Mouse (Mus musculus): Measurements from ENCODE around the gene Cpxm2. TPM values are rescaled to one million over a fixed set of nuclear protein-coding genes. Genes with fewer than 3 reads are reported as not detected.

Cpxm2 gene
- polyA plus RNA-seq, 1 experiment from 2014 or later = 1.6 TPM

GRCm38 (mm10) chr7:132110308-132110707 lies 44.2 kb downstream of the Cpxm2 start:
- Histone ChIP-seq H3K36me3 (ENCODE audit: control insufficient read depth, insufficient read depth, low read length) (no peaks in the 10 kb centered on the region), H3K4me2 (replicated peaks; ENCODE audit: low read depth, low read length) (no peak overlapping the region), H3K9me3 (ENCODE audit: control insufficient read depth, low read length) (no peaks in the 10 kb centered on the region), H3K27me3 (ENCODE audit: control insufficient read depth, insufficient read depth, low read length) (no peaks in the 10 kb centered on the region), H3K4me3 (ENCODE audit: low read length) (no peak overlapping the region), H3K4me1 (ENCODE audit: control insufficient read depth, insufficient read depth, low read length) (no peaks in the 10 kb centered on the region), H3K9ac (ENCODE audit: low read depth, low read length) (no peak overlapping the region), H3K27ac (ENCODE audit: low read depth, low read length) (no peak overlapping the region)
- no peak for ATAC-seq (ENCODE audit: low FRiP score, low TSS enrichment)
- WGBS = 54% methylated on average over 3 of the region's 3 CpGs

GRCm38 (mm10) chr7:132106891-132107290 lies 47.6 kb downstream of the Cpxm2 start:
- 83% methylated on average over 4 of the region's 4 CpGs for WGBS

DNA sequence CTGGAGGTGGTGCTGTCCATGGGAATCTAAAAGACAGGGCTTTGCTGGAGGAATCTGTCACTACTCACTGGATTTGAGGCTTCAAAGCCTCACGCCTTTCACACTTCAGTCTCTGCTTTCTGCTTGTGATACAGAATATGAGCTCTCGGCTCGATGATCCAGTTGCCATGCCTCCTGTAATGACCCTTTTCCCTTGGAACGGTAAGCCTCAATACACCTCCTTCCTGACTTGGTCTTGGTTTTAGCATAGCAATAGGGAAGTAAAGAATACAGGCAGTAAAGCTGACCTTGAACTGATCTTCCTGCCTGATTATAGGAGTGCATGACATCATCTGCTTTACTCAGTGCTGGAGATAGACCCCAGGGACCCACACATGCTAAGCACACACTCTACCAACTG lies 49.2 kb downstream of the Cpxm2 start:
- Histone ChIP-seq H3K4me2 (replicated peaks; ENCODE audit: low read depth, low read length) (no peak overlapping the region), H3K27me3 (ENCODE audit: control insufficient read depth, insufficient read depth, low read length) (no peaks in the 10 kb centered on the region), H3K27ac (ENCODE audit: low read depth, low read length) (no peak overlapping the region), H3K4me3 (ENCODE audit: low read length) (no peak overlapping the region), H3K4me1 (ENCODE audit: control insufficient read depth, insufficient read depth, low read length) (no peaks in the 10 kb centered on the region), H3K36me3 (ENCODE audit: control insufficient read depth, insufficient read depth, low read length) (no peaks in the 10 kb centered on the region), H3K9ac (ENCODE audit: low read depth, low read length) (no peak overlapping the region), H3K9me3 (ENCODE audit: control insufficient read depth, low read length) (no peaks in the 10 kb centered on the region)
- WGBS = 76% methylated on average over 4 of the region's 4 CpGs
- no peak for ATAC-seq (ENCODE audit: low FRiP score, low TSS enrichment)

More at GRCm38 (mm10) chr7:132106891-132107290, 47.6 kb downstream of the Cpxm2 start:
- no peak overlapping the region for H3K4me3 ChIP-seq (ENCODE audit: low read length)
- H3K36me3 ChIP-seq (ENCODE audit: control insufficient read depth, insufficient read depth, low read length) = no peaks in the 10 kb centered on the region
- H3K9ac ChIP-seq (ENCODE audit: low read depth, low read length) = no peak overlapping the region
- no peaks in the 10 kb centered on the region for H3K9me3 ChIP-seq (ENCODE audit: control insufficient read depth, low read length)
- H3K27me3 ChIP-seq (ENCODE audit: control insufficient read depth, insufficient read depth, low read length) = no peaks in the 10 kb centered on the region
- H3K4me1 ChIP-seq (ENCODE audit: control insufficient read depth, insufficient read depth, low read length) = no peaks in the 10 kb centered on the region
- no peak overlapping the region for H3K4me2 ChIP-seq (replicated peaks; ENCODE audit: low read depth, low read length)
- no peak overlapping the region for H3K27ac ChIP-seq (ENCODE audit: low read depth, low read length)
- no peak for ATAC-seq (ENCODE audit: low FRiP score, low TSS enrichment)

DNA sequence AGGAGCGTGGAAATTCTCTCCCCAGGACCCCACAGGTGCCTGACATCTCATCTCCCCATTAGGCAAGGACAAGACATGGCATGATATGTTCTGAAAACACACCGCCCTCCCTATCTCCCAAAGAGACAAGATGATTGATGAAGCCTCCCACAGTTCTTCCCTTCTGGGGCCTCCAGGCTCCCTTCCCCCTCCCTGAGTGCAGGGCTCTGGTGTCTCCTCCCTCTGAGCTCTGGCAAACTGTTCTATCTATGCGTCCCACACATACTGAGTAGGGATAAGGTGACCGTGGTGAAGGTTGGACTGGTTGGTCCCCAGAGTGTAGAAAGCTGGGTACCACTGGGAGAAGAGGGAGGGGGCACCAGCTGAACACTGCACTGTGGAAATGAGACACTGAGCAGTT lies 56.1 kb downstream of the Cpxm2 start:
- Histone ChIP-seq H3K36me3 (ENCODE audit: control insufficient read depth, insufficient read depth, low read length) (no peaks in the 10 kb centered on the region), H3K4me3 (ENCODE audit: low read length) (no peak overlapping the region), H3K9me3 (ENCODE audit: control insufficient read depth, low read length) (peaks cover 6% of the 10 kb centered on the region; the same call in 1 of the 2 replicates), H3K4me2 (replicated peaks; ENCODE audit: low read depth, low read length) (no peak overlapping the region), H3K9ac (ENCODE audit: low read depth, low read length) (no peak overlapping the region), H3K27me3 (ENCODE audit: control insufficient read depth, insufficient read depth, low read length) (no peaks in the 10 kb centered on the region), H3K4me1 (ENCODE audit: control insufficient read depth, insufficient read depth, low read length) (0 out of 2 replicates have a peak, but pooled peaks cover 5% of the 10 kb centered on the region), H3K27ac (ENCODE audit: low read depth, low read length) (no peak overlapping the region)
- ATAC-seq (ENCODE audit: low FRiP score, low TSS enrichment) = peak; percentile 73; the same call in 1 of the 2 replicates
- 28% methylated on average over 4 of the region's 4 CpGs for WGBS

DNA sequence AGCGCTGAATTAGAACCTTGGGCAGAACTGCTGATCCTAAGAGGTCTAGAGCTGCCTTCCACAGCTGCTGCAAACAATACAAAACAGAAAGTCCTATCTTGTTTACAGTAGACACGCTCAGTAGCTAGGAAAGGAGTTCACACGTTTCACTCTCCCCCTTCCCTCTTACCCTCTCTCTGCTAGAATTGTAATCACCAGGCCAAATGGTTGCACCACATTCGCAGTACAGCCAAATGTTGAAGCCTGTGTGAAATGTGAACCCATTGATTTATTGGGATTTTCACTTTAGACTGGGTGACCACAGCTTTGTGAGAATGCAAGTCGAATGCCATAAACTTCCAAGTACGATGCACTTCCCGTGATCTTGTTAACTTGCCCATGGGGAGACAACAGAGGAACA lies 59.9 kb downstream of the Cpxm2 start:
- no peaks in the 10 kb centered on the region for H3K36me3 ChIP-seq (ENCODE audit: control insufficient read depth, insufficient read depth, low read length)
- peaks cover 6% of the 10 kb centered on the region; the same call in 1 of the 2 replicates for H3K9me3 ChIP-seq (ENCODE audit: control insufficient read depth, low read length)
- no peaks in the 10 kb centered on the region for H3K27me3 ChIP-seq (ENCODE audit: control insufficient read depth, insufficient read depth, low read length)
- no peak for ATAC-seq (ENCODE audit: low FRiP score, low TSS enrichment)
- H3K4me2 ChIP-seq (replicated peaks; ENCODE audit: low read depth, low read length) = no peak overlapping the region
- H3K27ac ChIP-seq (ENCODE audit: low read depth, low read length) = no peak overlapping the region
- WGBS = 21% methylated on average over 7 of the region's 7 CpGs
- 0 out of 2 replicates have a peak, but pooled peaks cover 5% of the 10 kb centered on the region for H3K4me1 ChIP-seq (ENCODE audit: control insufficient read depth, insufficient read depth, low read length)
- H3K9ac ChIP-seq (ENCODE audit: low read depth, low read length) = no peak overlapping the region
- H3K4me3 ChIP-seq (ENCODE audit: low read length) = no peak overlapping the region

GRCm38 (mm10) chr7:132091551-132091950 lies 63.0 kb downstream of the Cpxm2 start:
- no peaks in the 10 kb centered on the region for H3K27me3 ChIP-seq (ENCODE audit: control insufficient read depth, insufficient read depth, low read length)
- no peak overlapping the region for H3K4me3 ChIP-seq (ENCODE audit: low read length)
- peaks cover 2% of the 10 kb centered on the region; the same call in 1 of the 2 replicates for H3K9me3 ChIP-seq (ENCODE audit: control insufficient read depth, low read length)
- H3K9ac ChIP-seq (ENCODE audit: low read depth, low read length) = no peak overlapping the region
- no peaks in the 10 kb centered on the region for H3K4me1 ChIP-seq (ENCODE audit: control insufficient read depth, insufficient read depth, low read length)
- no peak overlapping the region for H3K27ac ChIP-seq (ENCODE audit: low read depth, low read length)
- H3K4me2 ChIP-seq (replicated peaks; ENCODE audit: low read depth, low read length) = no peak overlapping the region
- ATAC-seq (ENCODE audit: low FRiP score, low TSS enrichment) = no peak
- WGBS = 89% methylated on average over 7 of the region's 7 CpGs
- no peaks in the 10 kb centered on the region for H3K36me3 ChIP-seq (ENCODE audit: control insufficient read depth, insufficient read depth, low read length)

- no peaks in the 10 kb centered on the region for H3K27me3 ChIP-seq (ENCODE audit: control insufficient read depth, insufficient read depth, low read length)
- H3K4me3 ChIP-seq (ENCODE audit: low read length) = no peak overlapping the region
- no peaks in the 10 kb centered on the region for H3K9me3 ChIP-seq (ENCODE audit: control insufficient read depth, low read length)
- ATAC-seq (ENCODE audit: low FRiP score, low TSS enrichment) = no peak
- H3K36me3 ChIP-seq (ENCODE audit: control insufficient read depth, insufficient read depth, low read length) = no peaks in the 10 kb centered on the region
- WGBS = 67% methylated on average over 6 of the region's 6 CpGs
- H3K9ac ChIP-seq (ENCODE audit: low read depth, low read length) = no peak overlapping the region
- H3K4me1 ChIP-seq (ENCODE audit: control insufficient read depth, insufficient read depth, low read length) = no peaks in the 10 kb centered on the region
- no peak overlapping the region for H3K4me2 ChIP-seq (replicated peaks; ENCODE audit: low read depth, low read length)
- H3K27ac ChIP-seq (ENCODE audit: low read depth, low read length) = no peak overlapping the region
Observed at GRCm38 (mm10) chr7:132088606-132089005, 65.9 kb downstream of the Cpxm2 start.

DNA sequence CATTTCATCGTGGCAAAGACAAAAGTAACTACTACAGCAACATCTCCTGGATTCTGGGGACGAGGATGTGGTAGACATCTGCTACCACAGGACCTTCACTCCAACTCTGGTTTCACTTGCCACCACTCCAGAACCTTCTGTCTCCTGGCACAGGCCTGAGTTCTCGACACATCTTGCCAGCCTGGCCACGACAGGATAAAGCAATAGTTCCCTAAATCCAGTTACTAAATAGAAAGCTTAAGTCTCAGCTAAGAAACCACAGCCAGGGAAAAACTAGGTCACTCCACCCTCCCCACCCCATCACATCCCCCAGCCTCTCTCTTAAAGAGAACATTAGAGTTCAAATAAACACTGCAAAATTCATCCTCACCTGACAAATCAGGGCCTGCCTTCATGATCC lies 66.4 kb downstream of the Cpxm2 start:
- no peak overlapping the region for H3K9ac ChIP-seq (ENCODE audit: low read depth, low read length)
- no peaks in the 10 kb centered on the region for H3K9me3 ChIP-seq (ENCODE audit: control insufficient read depth, low read length)
- WGBS = 88% methylated on average over 4 of the region's 4 CpGs
- H3K4me3 ChIP-seq (ENCODE audit: low read length) = no peak overlapping the region
- no peaks in the 10 kb centered on the region for H3K36me3 ChIP-seq (ENCODE audit: control insufficient read depth, insufficient read depth, low read length)
- no peak overlapping the region for H3K27ac ChIP-seq (ENCODE audit: low read depth, low read length)
- H3K27me3 ChIP-seq (ENCODE audit: control insufficient read depth, insufficient read depth, low read length) = no peaks in the 10 kb centered on the region
- H3K4me1 ChIP-seq (ENCODE audit: control insufficient read depth, insufficient read depth, low read length) = no peaks in the 10 kb centered on the region
- no peak for ATAC-seq (ENCODE audit: low FRiP score, low TSS enrichment)
- H3K4me2 ChIP-seq (replicated peaks; ENCODE audit: low read depth, low read length) = no peak overlapping the region

DNA sequence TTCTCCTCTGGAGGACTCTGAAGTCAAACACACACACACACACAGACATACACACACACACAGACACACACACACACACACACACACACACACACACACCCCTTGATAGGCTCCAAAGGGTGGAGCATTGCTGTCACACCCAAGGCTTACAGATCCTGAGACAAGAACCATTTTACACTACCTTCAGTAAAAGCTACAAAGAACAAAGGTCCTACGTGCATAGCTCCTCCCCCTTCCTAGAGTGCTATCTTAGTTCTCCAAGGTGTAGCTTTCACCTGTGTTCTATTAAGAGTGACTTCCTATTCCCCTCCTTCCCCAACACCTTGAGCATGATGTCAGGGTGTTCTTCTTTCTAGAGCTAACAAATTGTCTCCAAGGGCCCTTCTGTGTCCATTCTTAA lies 78.7 kb downstream of the Cpxm2 start:
- H3K27ac ChIP-seq (ENCODE audit: low read depth, low read length) = no peak overlapping the region
- H3K9me3 ChIP-seq (ENCODE audit: control insufficient read depth, low read length) = no peaks in the 10 kb centered on the region
- H3K27me3 ChIP-seq (ENCODE audit: control insufficient read depth, insufficient read depth, low read length) = no peaks in the 10 kb centered on the region
- H3K4me1 ChIP-seq (ENCODE audit: control insufficient read depth, insufficient read depth, low read length) = no peaks in the 10 kb centered on the region
- no peaks in the 10 kb centered on the region for H3K36me3 ChIP-seq (ENCODE audit: control insufficient read depth, insufficient read depth, low read length)
- no peak overlapping the region for H3K4me3 ChIP-seq (ENCODE audit: low read length)
- H3K4me2 ChIP-seq (replicated peaks; ENCODE audit: low read depth, low read length) = no peak overlapping the region
- no peak overlapping the region for H3K9ac ChIP-seq (ENCODE audit: low read depth, low read length)
- 47% methylated on average over 1 of the region's 1 CpGs for WGBS
- no peak for ATAC-seq (ENCODE audit: low FRiP score, low TSS enrichment)
